ENCODE assay signal across 16 mouse cellular contexts in the genomic region with DNA sequence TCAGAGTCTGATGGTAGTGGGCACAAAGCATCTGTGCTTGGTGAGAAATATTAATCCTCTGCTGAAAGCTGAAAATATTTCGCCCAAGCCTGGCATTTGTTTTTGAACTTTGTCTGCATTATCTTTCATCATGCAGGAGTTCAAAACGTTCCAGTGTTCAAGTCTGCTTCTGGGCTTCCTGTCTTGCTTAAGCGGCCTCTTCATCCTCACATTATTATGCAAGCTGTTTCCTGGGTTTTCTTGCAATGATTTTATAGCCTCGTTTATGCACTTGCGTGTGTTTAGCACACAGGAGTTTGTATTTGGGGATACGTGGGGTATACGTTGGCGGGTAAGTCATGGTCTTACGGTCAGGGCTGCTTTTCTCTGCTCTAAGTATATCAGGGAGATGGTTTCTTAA. TPM values are rescaled to one million over a fixed set of nuclear protein-coding genes. Genes with fewer than 3 reads are reported as not detected.
A peak's percentile ranks its signal among the peaks of the same experiment; 100 is the strongest.
DNase-seq lines count a peak whose midpoint lies in the region; ATAC-seq lines count a peak whose summit lies in the region.
"Had no signal": no experiment of that assay in that cellular context is flagged by ENCODE, and none has a peak within 500 bp of the region (broad histone marks: within the 10 kb centered on the region; RNA-seq: fewer than 3 reads in every experiment).

No protein-coding gene starts in this region.

- no peaks in the 10 kb centered on the region for H3K9me3 ChIP-seq in embryonic facial prominence, embryonic 14.5 days (ENCODE audit: control insufficient read depth, low read length)
- H3K9me3 ChIP-seq in embryonic facial prominence, embryonic 10.5 days = no peaks in the 10 kb centered on the region
- H3K9me3 ChIP-seq in liver, embryonic 15.5 days (replicated peaks) = no peaks in the 10 kb centered on the region
- H3K9me3 ChIP-seq in hindbrain, embryonic 16.5 days (ENCODE audit: control insufficient read depth, low read length) = no peaks in the 10 kb centered on the region
- H3K9me3 ChIP-seq in heart, embryonic 10.5 days = no peaks in the 10 kb centered on the region
- H3K9me3 ChIP-seq: embryonic facial prominence, embryonic 12.5 days; heart, embryonic 13.5 days; kidney, embryonic 15.5 days; neural tube, embryonic 15.5 days had no signal

- DNase-seq in embryonic facial prominence, embryonic 14.5 days (ENCODE audit: low spot score) = no peak
- no peak for DNase-seq in embryonic facial prominence, embryonic 10.5 days (ENCODE audit: low spot score)
- peak; percentile 22 for DNase-seq in c-Kit-positive CD71-positive TER-119-positive erythroid progenitor cells, embryonic 14.5 days (ENCODE audit: low spot score)
- peak; percentile 41 for DNase-seq in thymus, postnatal 25 days
- DNase-seq in heart, embryonic 10.5 days (ENCODE audit: low spot score) = no peak
- DNase-seq: adrenal gland, postnatal 25 days; cerebellum, adult 8-10 months; forebrain, postnatal 0 days; heart, postnatal 36 days had no signal

- H3K9ac ChIP-seq in embryonic facial prominence, embryonic 14.5 days (ENCODE audit: low read depth, low read length) = 0 out of 2 replicates have a peak overlapping the region, but pooled peaks have one; percentile 0
- H3K9ac ChIP-seq in liver, embryonic 15.5 days = no peak overlapping the region
- H3K9ac ChIP-seq in hindbrain, embryonic 16.5 days (ENCODE audit: low read depth, low read length) = no peak overlapping the region
- H3K9ac ChIP-seq: embryonic facial prominence, embryonic 12.5 days; forebrain, postnatal 0 days; heart, embryonic 13.5 days; kidney, embryonic 15.5 days; neural tube, embryonic 15.5 days had no signal

- no peak overlapping the region for H3K4me3 ChIP-seq in embryonic facial prominence, embryonic 14.5 days (ENCODE audit: low read depth, low read length)
- H3K4me3 ChIP-seq in embryonic facial prominence, embryonic 10.5 days = no peak overlapping the region
- H3K4me3 ChIP-seq in liver, embryonic 15.5 days (replicated peaks) = no peak overlapping the region
- no peak overlapping the region for H3K4me3 ChIP-seq in hindbrain, embryonic 16.5 days (ENCODE audit: low read length)
- no peak overlapping the region for H3K4me3 ChIP-seq in heart, embryonic 10.5 days
- H3K4me3 ChIP-seq: embryonic facial prominence, embryonic 12.5 days; heart, embryonic 13.5 days; kidney, embryonic 15.5 days; neural tube, embryonic 15.5 days had no signal

- WGBS in embryonic facial prominence, embryonic 14.5 days = 75% methylated on average over 9 of the region's 9 CpGs
- WGBS in embryonic facial prominence, embryonic 10.5 days = 89% methylated on average over 9 of the region's 9 CpGs
- WGBS in liver, embryonic 15.5 days (ENCODE audit: insufficient replicate concordance) = 44% methylated on average over 9 of the region's 9 CpGs
- WGBS in hindbrain, embryonic 16.5 days = 84% methylated on average over 9 of the region's 9 CpGs
- WGBS in heart, embryonic 10.5 days = 82% methylated on average over 9 of the region's 9 CpGs

- H3K36me3 ChIP-seq in embryonic facial prominence, embryonic 14.5 days (ENCODE audit: control insufficient read depth, insufficient read depth, low read length) = no peaks in the 10 kb centered on the region
- no peaks in the 10 kb centered on the region for H3K36me3 ChIP-seq in embryonic facial prominence, embryonic 10.5 days (replicated peaks)
- no peaks in the 10 kb centered on the region for H3K36me3 ChIP-seq in liver, embryonic 15.5 days (replicated peaks)
- H3K36me3 ChIP-seq in hindbrain, embryonic 16.5 days (ENCODE audit: control insufficient read depth, insufficient read depth, low read length) = no peaks in the 10 kb centered on the region
- H3K36me3 ChIP-seq in heart, embryonic 10.5 days = no peaks in the 10 kb centered on the region
- H3K36me3 ChIP-seq: embryonic facial prominence, embryonic 12.5 days; heart, embryonic 13.5 days; kidney, embryonic 15.5 days; neural tube, embryonic 15.5 days had no signal

- H3K27ac ChIP-seq in embryonic facial prominence, embryonic 14.5 days (replicated peaks; ENCODE audit: low read depth, low read length) = no peak overlapping the region
- no peak overlapping the region for H3K27ac ChIP-seq in embryonic facial prominence, embryonic 10.5 days (replicated peaks)
- peak overlapping the region; percentile 75 for H3K27ac ChIP-seq in liver, embryonic 15.5 days (replicated peaks)
- no peak overlapping the region for H3K27ac ChIP-seq in hindbrain, embryonic 16.5 days (ENCODE audit: low read depth, low read length)
- H3K27ac ChIP-seq in heart, embryonic 10.5 days = no peak overlapping the region
- H3K27ac ChIP-seq: embryonic facial prominence, embryonic 12.5 days; heart, embryonic 13.5 days; kidney, embryonic 15.5 days; neural tube, embryonic 15.5 days had no signal

- H3K27me3 ChIP-seq in embryonic facial prominence, embryonic 14.5 days (replicated peaks; ENCODE audit: control insufficient read depth, insufficient read depth, low read length) = no peaks in the 10 kb centered on the region
- H3K27me3 ChIP-seq in embryonic facial prominence, embryonic 10.5 days (replicated peaks; ENCODE audit: low read depth, poor library complexity, severe bottlenecking) = no peaks in the 10 kb centered on the region
- no peaks in the 10 kb centered on the region for H3K27me3 ChIP-seq in liver, embryonic 15.5 days
- no peaks in the 10 kb centered on the region for H3K27me3 ChIP-seq in hindbrain, embryonic 16.5 days (replicated peaks; ENCODE audit: control insufficient read depth, insufficient read depth, low read length)
- peaks cover 3% of the 10 kb centered on the region; the same call in 1 of the 2 replicates for H3K27me3 ChIP-seq in heart, embryonic 10.5 days (ENCODE audit: insufficient read depth, poor library complexity, severe bottlenecking)
- H3K27me3 ChIP-seq: embryonic facial prominence, embryonic 12.5 days; heart, embryonic 13.5 days; kidney, embryonic 15.5 days; neural tube, embryonic 15.5 days had no signal

- H3K4me1 ChIP-seq in embryonic facial prominence, embryonic 14.5 days (ENCODE audit: control insufficient read depth, insufficient read depth, low read length) = peaks cover 27% of the 10 kb centered on the region
- H3K4me1 ChIP-seq in embryonic facial prominence, embryonic 10.5 days = peaks cover 25% of the 10 kb centered on the region
- H3K4me1 ChIP-seq in liver, embryonic 15.5 days (replicated peaks) = peaks cover 78% of the 10 kb centered on the region
- no peaks in the 10 kb centered on the region for H3K4me1 ChIP-seq in hindbrain, embryonic 16.5 days (ENCODE audit: control insufficient read depth, insufficient read depth, low read depth, low read length)
- H3K4me1 ChIP-seq in heart, embryonic 10.5 days = peaks cover 19% of the 10 kb centered on the region; the same call in 1 of the 2 replicates

- H3K4me2 ChIP-seq in embryonic facial prominence, embryonic 14.5 days (ENCODE audit: low read depth, low read length) = no peak overlapping the region
- H3K4me2 ChIP-seq in liver, embryonic 15.5 days = 0 out of 2 replicates have a peak overlapping the region, but pooled peaks have one; percentile 11
- no peak overlapping the region for H3K4me2 ChIP-seq in hindbrain, embryonic 16.5 days (ENCODE audit: low read length)
- H3K4me2 ChIP-seq: embryonic facial prominence, embryonic 12.5 days; heart, embryonic 13.5 days; kidney, embryonic 15.5 days; neural tube, embryonic 15.5 days had no signal

- ATAC-seq in embryonic facial prominence, embryonic 14.5 days (ENCODE audit: low read depth) = no peak
- no peak for ATAC-seq in liver, embryonic 15.5 days (ENCODE audit: insufficient read depth)
- ATAC-seq in hindbrain, embryonic 16.5 days = no peak
- no peak for ATAC-seq in monocyte, adult 5-6 weeks (replicated peaks; ENCODE audit: insufficient number of reproducible peaks, low FRiP score, low TSS enrichment, poor library complexity, severe bottlenecking)
- ATAC-seq: forebrain, postnatal 0 days had no signal

RNA-seq across cellular contexts. Expression of a gene that starts 3.7 kb away (rescaled TPM):
- polyA plus RNA-seq in embryonic facial prominence, embryonic 14.5 days (2014; fragmentation: Nextera tagmentation; extraction: Ambion mirVana) = 80.5 and 87.2 TPM in 2 replicates
- polyA plus RNA-seq in embryonic facial prominence, embryonic 10.5 days (2016; fragmentation: Nextera tagmentation; extraction: Ambion mirVana) = 66.5 and 78.8 TPM in 2 replicates
- polyA plus RNA-seq in liver, embryonic 15.5 days (2015; fragmentation: Nextera tagmentation; extraction: Ambion mirVana) = 16.0 and 17.8 TPM in 2 replicates
- 54.8 and 63.2 TPM in 2 replicates for polyA plus RNA-seq in hindbrain, embryonic 16.5 days (2015; fragmentation: Nextera tagmentation; extraction: Ambion mirVana)
- total RNA-seq in monocyte, adult 5-6 weeks (2017) = 238 to 392 TPM (median 322 TPM) in 3 replicates
- polyA plus RNA-seq in heart, embryonic 10.5 days (2016; fragmentation: Nextera tagmentation; extraction: Ambion mirVana) = 31.4 and 35.0 TPM in 2 replicates

RNA-seq across cellular contexts. Expression of a gene that starts 55.8 kb away (rescaled TPM):
- polyA plus RNA-seq in embryonic facial prominence, embryonic 14.5 days (2014; fragmentation: Nextera tagmentation; extraction: Ambion mirVana) = 48.1 and 50.5 TPM in 2 replicates
- polyA plus RNA-seq in embryonic facial prominence, embryonic 10.5 days (2016; fragmentation: Nextera tagmentation; extraction: Ambion mirVana) = 62.7 and 65.9 TPM in 2 replicates
- 15.3 and 16.0 TPM in 2 replicates for polyA plus RNA-seq in liver, embryonic 15.5 days (2015; fragmentation: Nextera tagmentation; extraction: Ambion mirVana)
- 55.4 and 67.7 TPM in 2 replicates for polyA plus RNA-seq in hindbrain, embryonic 16.5 days (2015; fragmentation: Nextera tagmentation; extraction: Ambion mirVana)
- 63.5 to 85.3 TPM (median 69.9 TPM) in 3 replicates for total RNA-seq in monocyte, adult 5-6 weeks (2017)
- 51.0 and 54.7 TPM in 2 replicates for polyA plus RNA-seq in heart, embryonic 10.5 days (2016; fragmentation: Nextera tagmentation; extraction: Ambion mirVana)

RNA-seq across cellular contexts. Expression of a gene that starts 56.1 kb away (rescaled TPM):
- 90.6 and 93.6 TPM in 2 replicates for polyA plus RNA-seq in embryonic facial prominence, embryonic 14.5 days (2014; fragmentation: Nextera tagmentation; extraction: Ambion mirVana)
- 86.7 and 89.7 TPM in 2 replicates for polyA plus RNA-seq in embryonic facial prominence, embryonic 10.5 days (2016; fragmentation: Nextera tagmentation; extraction: Ambion mirVana)
- polyA plus RNA-seq in liver, embryonic 15.5 days (2015; fragmentation: Nextera tagmentation; extraction: Ambion mirVana) = 37.4 and 37.6 TPM in 2 replicates
- 134 and 142 TPM in 2 replicates for polyA plus RNA-seq in hindbrain, embryonic 16.5 days (2015; fragmentation: Nextera tagmentation; extraction: Ambion mirVana)
- total RNA-seq in monocyte, adult 5-6 weeks (2017) = 42.3 to 45.1 TPM (median 43.5 TPM) in 3 replicates
- polyA plus RNA-seq in heart, embryonic 10.5 days (2016; fragmentation: Nextera tagmentation; extraction: Ambion mirVana) = 63.5 and 69.3 TPM in 2 replicates

Comparison
In these comparisons a context has a peak if more than half of its experiments do, and no peak if none do; other contexts are left out.
1. DNase-seq: peak in c-Kit-positive CD71-positive TER-119-positive erythroid progenitor cells, embryonic 14.5 days (single experiment) and thymus, postnatal 25 days (single experiment); none in embryonic facial prominence, embryonic 14.5 days (single experiment), embryonic facial prominence, embryonic 10.5 days (single experiment) and heart, embryonic 10.5 days (single experiment).